Mouse (Mus musculus) heart, postnatal 0 days (tissue): ENCODE measurements at regions not wholly inside any gene's neighbourhood (a gene's known extent, or its start where the extent isn't known, plus 50 kb on each side); places are given as distances from the start of the nearest gene placed in this dataset.

Experiments
- ATAC-seq: fragments of 200-750 bp; cut with Nextera tagmentation; 2 replicates; pipeline ENCODE4 v1.8.0; 2017; ENCODE audit warnings: low read depth, moderate number of reproducible peaks, moderate library complexity; ENCODE audit not compliant: insufficient read depth
- DNase-seq: peaks from one replicate; pipeline ENCODE4 v3.0.0-alpha.2; 2016; ENCODE audit warnings: low spot score
- H3K27ac ChIP-seq: fragments of 300-500 bp; sonication (generic); 2 replicates; pipeline ENCODE4 v1.5.1; 2014; ENCODE audit warnings: low read depth, mild to moderate bottlenecking
- H3K27me3 ChIP-seq: fragments of 300-500 bp; sonication (generic); 2 replicates; pipeline ENCODE4 v1.6.1; 2014; ENCODE audit warnings: low read length, mixed read lengths; ENCODE audit not compliant: control insufficient read depth, insufficient read depth
- H3K36me3 ChIP-seq: fragments of 300-500 bp; sonication (generic); replicated peaks from 2 replicates; pipeline ENCODE4 v1.6.1; 2014; ENCODE audit warnings: low read length, mixed read lengths; ENCODE audit not compliant: control insufficient read depth, insufficient read depth
- H3K4me1 ChIP-seq: fragments of 300-500 bp; sonication (generic); 2 replicates; pipeline ENCODE4 v1.6.1; 2014; ENCODE audit warnings: antibody characterized with exemption; ENCODE audit not compliant: control insufficient read depth, insufficient read depth
- H3K4me2 ChIP-seq: fragments of 300-500 bp; sonication (generic); 2 replicates; pipeline ENCODE4 v1.6.1; 2014; ENCODE audit warnings: low read depth, mild to moderate bottlenecking, low read length, moderate library complexity
- H3K4me3 ChIP-seq: fragments of 300-500 bp; sonication (generic); 2 replicates; pipeline ENCODE4 v1.5.1; 2014; ENCODE audit warnings: low read depth, low read length
- H3K9ac ChIP-seq: fragments of 300-500 bp; sonication (generic); replicated peaks from 2 replicates; pipeline ENCODE4 v1.6.1; 2014; ENCODE audit warnings: low read depth, low read length, mixed read lengths
- H3K9me3 ChIP-seq: fragments of 300-500 bp; sonication (generic); replicated peaks from 2 replicates; pipeline ENCODE4 v1.6.1; 2016; ENCODE audit warnings: low read length; ENCODE audit not compliant: control insufficient read depth
- CTCF ChIP-seq: IDR thresholded peaks from 2 replicates; pipeline ENCODE4 v1.5.1; 2016; ENCODE audit warnings: antibody characterized with exemption, control low read depth, low read depth
- EP300 ChIP-seq: IDR thresholded peaks from 2 replicates; pipeline ENCODE4 v1.6.1; 2016; ENCODE audit warnings: antibody characterized with exemption, low read depth
- WGBS: fragments of 180-500 bp; shearing (Covaris S2); extraction: QIAGEN DNeasy Blood & Tissue Kit; methylation state at CpG from one replicate; pipeline ENCODE4 v1.1.7; 2014; 5-methylcytosine and 5-hydroxymethylcytosine counted together

DNA sequence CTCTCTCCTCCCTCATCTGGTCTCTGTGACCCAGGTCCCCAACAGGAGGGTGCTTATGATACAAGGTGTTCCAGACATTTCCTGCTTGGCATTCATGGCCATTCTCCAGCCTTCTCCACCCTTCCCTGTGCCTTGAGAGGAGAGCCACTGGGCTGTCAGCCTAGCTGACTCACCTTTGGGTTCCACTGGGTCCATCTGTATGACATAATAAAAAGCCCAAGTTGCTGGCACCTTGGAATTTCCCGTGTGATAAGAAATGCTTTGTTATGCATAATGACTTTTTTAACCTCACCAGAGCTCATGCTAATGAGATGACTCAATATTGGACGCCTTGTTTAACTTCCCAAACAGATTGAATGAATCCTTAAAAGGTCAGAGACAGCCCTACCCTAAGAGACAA, 236.2 kb downstream of the Fam43a start:
- H3K9me3 ChIP-seq: peaks cover 5% of the 10 kb centered on the region; the same call in 1 of the 2 replicates
- no peak overlapping the region for H3K9ac ChIP-seq
- TF ChIP-seq EP300: no peak
- no peak for TF ChIP-seq CTCF
- no peak overlapping the region for H3K4me3 ChIP-seq
- 37% methylated on average over 2 of the region's 2 CpGs for WGBS
- 0 out of 2 replicates have a peak, but pooled peaks cover 5% of the 10 kb centered on the region for H3K4me1 ChIP-seq
- no peak for DNase-seq
- no peak overlapping the region for H3K4me2 ChIP-seq
- H3K36me3 ChIP-seq: no peaks in the 10 kb centered on the region
- no peak overlapping the region for H3K27ac ChIP-seq
- ATAC-seq: no peak
- no peaks in the 10 kb centered on the region for H3K27me3 ChIP-seq

DNA sequence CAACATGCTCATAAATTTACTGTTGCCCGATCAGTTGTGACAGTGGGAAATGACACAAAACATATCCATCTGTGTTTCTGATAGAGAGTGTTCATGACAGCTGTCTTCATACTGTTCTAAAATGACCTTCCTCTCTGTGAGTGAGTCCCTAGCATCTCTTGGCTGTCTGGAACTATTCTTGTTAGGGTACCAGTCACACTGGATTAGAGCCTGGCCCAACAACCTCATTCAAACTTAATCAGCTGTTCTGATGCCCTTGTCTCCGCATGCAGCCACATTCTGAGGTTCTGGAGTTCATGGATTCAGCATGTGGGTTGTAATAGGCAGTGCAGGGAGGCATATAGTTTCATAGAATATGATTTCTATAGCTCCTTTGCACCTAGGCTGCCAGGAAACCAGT, 238.4 kb downstream of the Xxylt1 start:
- WGBS: 68% methylated on average over 2 of the region's 2 CpGs

DNA sequence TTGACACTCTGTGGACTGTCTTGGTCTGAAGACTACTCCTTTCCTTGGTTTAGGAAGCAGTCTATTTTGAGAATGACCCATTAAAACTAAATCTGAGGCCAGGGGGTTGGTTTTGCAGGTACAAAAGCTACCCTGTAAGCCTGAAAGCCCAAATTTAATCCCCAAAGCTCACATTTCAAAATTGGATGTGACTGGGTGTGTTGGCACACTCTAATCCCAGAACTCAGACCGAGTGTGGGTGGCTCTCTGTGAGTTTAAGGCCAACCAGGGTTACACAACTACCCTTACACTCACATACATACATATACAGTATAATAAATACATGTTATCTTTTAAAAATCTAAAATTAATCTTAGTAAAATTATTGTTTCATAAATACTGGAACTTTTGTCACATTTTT, 228.6 kb downstream of the Xxylt1 start:
- Histone ChIP-seq H3K9me3 (no peaks in the 10 kb centered on the region), H3K4me2 (no peak overlapping the region), H3K9ac (no peak overlapping the region), H3K27me3 (no peaks in the 10 kb centered on the region), H3K4me3 (no peak overlapping the region), H3K4me1 (no peaks in the 10 kb centered on the region), H3K36me3 (no peaks in the 10 kb centered on the region), H3K27ac (no peak overlapping the region)
- ATAC-seq (no peak), DNase-seq (no peak)
- 69% methylated on average over 1 of the region's 1 CpGs for WGBS
- TF ChIP-seq EP300: no peak
- no peak for TF ChIP-seq CTCF

More for the DNA sequence above, 238.4 kb downstream of the Xxylt1 start:
- Histone ChIP-seq H3K4me3 (no peak overlapping the region), H3K9ac (no peak overlapping the region), H3K4me2 (no peak overlapping the region), H3K27ac (no peak overlapping the region), H3K27me3 (no peaks in the 10 kb centered on the region), H3K36me3 (no peaks in the 10 kb centered on the region), H3K4me1 (no peaks in the 10 kb centered on the region), H3K9me3 (peaks cover 5% of the 10 kb centered on the region; the same call in 1 of the 2 replicates)
- ATAC-seq (no peak), DNase-seq (no peak)
- TF ChIP-seq CTCF (no peak), EP300 (no peak)

DNA sequence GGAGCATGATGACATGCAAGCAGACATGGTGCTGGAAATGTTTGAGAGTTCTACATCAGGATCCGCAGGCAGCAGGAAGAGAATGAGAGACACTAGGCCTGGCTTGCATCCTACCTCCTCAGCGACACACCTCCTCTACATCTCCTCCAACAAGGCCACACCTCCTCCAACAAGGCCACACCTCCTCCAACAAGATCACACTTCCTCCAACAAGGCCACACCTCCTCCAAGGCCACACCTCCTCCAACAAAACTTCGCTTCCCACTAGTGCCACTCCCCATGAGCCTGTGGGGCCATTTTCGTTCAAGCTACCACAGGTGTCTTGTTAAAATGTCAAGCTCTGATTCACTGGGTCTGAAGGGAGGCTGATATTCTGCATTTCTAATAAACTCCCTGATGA, 226.5 kb downstream of the Xxylt1 start:
- Histone ChIP-seq H3K4me2 (no peak overlapping the region), H3K27ac (no peak overlapping the region), H3K9me3 (no peaks in the 10 kb centered on the region), H3K9ac (no peak overlapping the region), H3K27me3 (no peaks in the 10 kb centered on the region), H3K4me3 (no peak overlapping the region), H3K36me3 (no peaks in the 10 kb centered on the region), H3K4me1 (no peaks in the 10 kb centered on the region)
- 73% methylated on average over 4 of the region's 4 CpGs for WGBS
- ATAC-seq (no peak), DNase-seq (no peak)
- no peak for TF ChIP-seq CTCF
- no peak for TF ChIP-seq EP300

DNA sequence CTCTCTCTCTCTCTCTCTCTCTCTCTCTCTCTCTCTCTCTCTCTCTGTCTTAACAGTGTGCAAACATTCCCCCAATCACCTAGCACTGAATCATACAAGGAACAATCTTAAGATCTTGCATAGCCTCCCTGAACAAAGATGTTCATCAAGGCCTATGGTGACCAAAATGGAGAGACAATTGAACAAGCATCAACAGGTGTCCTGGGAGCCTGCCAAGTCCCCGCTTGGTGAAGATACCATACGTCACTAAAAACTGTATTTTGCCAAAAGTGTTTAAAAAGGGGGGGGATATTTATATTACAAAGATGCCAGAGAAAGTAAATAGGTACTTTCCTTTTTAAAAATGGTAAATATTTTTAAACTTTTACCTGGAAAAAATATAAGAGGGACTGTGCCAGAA, 223.6 kb downstream of the Xxylt1 start:
- no peak for ATAC-seq
- 59% methylated on average over 2 of the region's 2 CpGs for WGBS

DNA sequence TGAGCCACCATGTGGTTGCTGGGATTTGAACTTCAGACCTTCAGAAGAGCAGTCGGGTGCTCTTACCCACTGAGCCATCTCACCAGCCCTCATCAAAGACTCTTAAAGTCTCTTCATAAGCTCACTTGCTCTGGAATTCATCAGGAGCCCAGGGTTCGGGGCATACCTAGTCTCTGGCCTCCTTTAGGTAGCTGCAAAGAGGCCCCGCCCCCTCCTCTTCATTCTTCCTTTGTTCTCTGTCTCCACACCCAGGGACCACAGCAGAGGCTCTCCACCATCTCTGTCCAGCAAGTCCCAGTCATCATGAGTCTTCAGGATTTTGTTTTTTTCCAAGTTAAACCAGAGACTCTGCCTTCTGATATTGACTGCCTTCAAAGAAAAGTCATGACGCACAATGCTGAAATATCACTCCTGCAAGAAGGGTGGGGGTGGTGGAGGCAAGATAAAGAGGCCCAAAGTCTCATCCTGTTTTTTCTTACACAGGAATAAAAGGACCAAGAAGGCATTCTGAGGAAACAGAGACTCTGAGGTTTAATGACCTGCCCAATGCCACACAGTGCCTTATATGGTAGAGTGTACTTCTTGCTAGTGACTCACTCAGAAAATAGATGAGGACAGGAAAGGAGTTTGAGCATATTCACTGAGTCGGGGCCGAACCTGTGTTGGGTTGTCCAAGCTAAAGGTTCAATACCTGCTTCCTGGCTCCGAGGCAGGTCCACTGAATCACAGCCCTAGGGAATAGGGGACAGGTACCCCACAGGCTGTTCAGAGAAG, 211.9 kb downstream of the Xxylt1 start:
- Histone ChIP-seq H3K36me3 (no peaks in the 10 kb centered on the region), H3K27me3 (no peaks in the 10 kb centered on the region), H3K9ac (no peak overlapping the region), H3K4me1 (peaks cover 12% of the 10 kb centered on the region; the same call in 1 of the 2 replicates), H3K27ac (peak overlapping the region; percentile 56), H3K4me3 (no peak overlapping the region), H3K4me2 (no peak overlapping the region), H3K9me3 (no peaks in the 10 kb centered on the region)
- DNase-seq (no peak), ATAC-seq (no peak)
- no peak for TF ChIP-seq CTCF
- TF ChIP-seq EP300: no peak
- 78% methylated on average over 7 of the region's 7 CpGs for WGBS

More for the DNA sequence above, 223.6 kb downstream of the Xxylt1 start:
- Histone ChIP-seq H3K9me3 (no peaks in the 10 kb centered on the region), H3K27ac (no peak overlapping the region), H3K4me2 (no peak overlapping the region), H3K4me3 (no peak overlapping the region), H3K9ac (no peak overlapping the region), H3K36me3 (no peaks in the 10 kb centered on the region), H3K4me1 (no peaks in the 10 kb centered on the region), H3K27me3 (no peaks in the 10 kb centered on the region)
- TF ChIP-seq CTCF: no peak
- no peak for TF ChIP-seq EP300
- no peak for DNase-seq
